Comparison of ENCODE assay signal across 10 mouse cellular contexts in the genomic region with DNA sequence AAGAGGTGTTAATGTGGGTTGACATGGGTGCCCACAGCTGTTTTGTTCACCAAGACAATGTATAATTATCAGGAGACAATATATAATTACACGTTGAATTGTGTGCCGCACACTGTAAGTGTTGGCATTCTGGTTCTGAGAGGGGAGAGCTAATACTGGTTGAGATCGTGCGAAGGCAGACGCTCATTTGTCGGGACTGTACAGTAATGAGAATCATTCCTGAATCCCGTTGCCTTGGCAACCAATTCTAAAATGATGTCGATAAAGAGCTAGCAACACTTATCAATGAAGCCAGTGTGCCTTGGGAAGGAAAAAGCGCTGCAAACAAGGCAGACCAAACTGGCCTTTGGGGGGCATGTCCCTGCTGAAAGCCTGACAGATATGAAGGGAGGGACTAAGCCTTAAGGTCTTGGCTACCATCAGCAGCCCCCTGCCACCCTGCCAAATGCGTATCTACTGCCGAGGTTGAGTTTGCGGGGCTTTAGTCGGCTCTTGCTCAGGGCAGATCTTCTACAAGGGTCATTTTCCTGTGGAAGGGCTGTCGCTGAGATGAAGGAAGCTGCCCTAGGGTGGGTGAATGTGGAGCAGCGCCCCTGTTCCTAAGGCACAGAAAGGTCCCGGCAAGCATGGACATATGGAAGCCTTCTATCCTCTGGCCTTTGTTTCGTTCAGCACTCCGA. TPM values are rescaled to one million over a fixed set of nuclear protein-coding genes. Genes with fewer than 3 reads are reported as not detected.
A peak's percentile ranks its signal among the peaks of the same experiment; 100 is the strongest.
DNase-seq lines count a peak whose midpoint lies in the region; ATAC-seq lines count a peak whose summit lies in the region.
"Had no signal": no experiment of that assay in that cellular context is flagged by ENCODE, and none has a peak within 500 bp of the region (broad histone marks: within the 10 kb centered on the region; RNA-seq: fewer than 3 reads in every experiment).

No protein-coding gene starts in this region.

- H3K27me3 ChIP-seq in forebrain, embryonic 13.5 days = no peaks in the 10 kb centered on the region
- no peaks in the 10 kb centered on the region for H3K27me3 ChIP-seq in neural tube, embryonic 12.5 days (replicated peaks)
- H3K27me3 ChIP-seq: kidney, embryonic 15.5 days had no signal

- H3K4me1 ChIP-seq in forebrain, embryonic 13.5 days = peaks cover 39% of the 10 kb centered on the region
- peaks cover 11% of the 10 kb centered on the region for H3K4me1 ChIP-seq in neural tube, embryonic 12.5 days

- no peaks in the 10 kb centered on the region for H3K36me3 ChIP-seq in forebrain, embryonic 13.5 days (ENCODE audit: poor library complexity, severe bottlenecking)
- no peaks in the 10 kb centered on the region for H3K36me3 ChIP-seq in neural tube, embryonic 12.5 days
- H3K36me3 ChIP-seq: kidney, embryonic 15.5 days had no signal

- no peak overlapping the region for H3K4me3 ChIP-seq in forebrain, embryonic 13.5 days
- no peak overlapping the region for H3K4me3 ChIP-seq in neural tube, embryonic 12.5 days
- H3K4me3 ChIP-seq: kidney, embryonic 15.5 days had no signal

- intact Hi-C loops in heart, postnatal 36 days (cut with DNase I) = no loop called here

- peak; percentile 13 to 40 for DNase-seq in frontal cortex, postnatal 36 days (ENCODE audit: low spot score in 2 of 2)
- DNase-seq in frontal cortex, postnatal 10 days (ENCODE audit: low spot score in 2 of 2) = no peak
- peak; percentile 52 to 58 for DNase-seq in layer of hippocampus, adult 8-10 months (ENCODE audit: low spot score in 2 of 2)
- no peak for DNase-seq in adrenal gland, postnatal 4 days (ENCODE audit: low spot score in 2 of 2)
- DNase-seq in heart, postnatal 36 days = no peak
- DNase-seq in urinary bladder, postnatal 10 days (ENCODE audit: low spot score) = no peak
- DNase-seq: liver had no signal

- no peaks in the 10 kb centered on the region for H3K9me3 ChIP-seq in forebrain, embryonic 13.5 days (replicated peaks)
- H3K9me3 ChIP-seq in neural tube, embryonic 12.5 days = no peaks in the 10 kb centered on the region
- H3K9me3 ChIP-seq: kidney, embryonic 15.5 days had no signal

- H3K4me2 ChIP-seq in forebrain, embryonic 13.5 days = peak overlapping the region; percentile 11; the same call in 1 of the 2 replicates
- no peak overlapping the region for H3K4me2 ChIP-seq in neural tube, embryonic 12.5 days (replicated peaks)
- H3K4me2 ChIP-seq: kidney, embryonic 15.5 days had no signal

- ATAC-seq in forebrain, embryonic 13.5 days = peak; percentile 94
- ATAC-seq in neural tube, embryonic 12.5 days (ENCODE audit: low FRiP score, low read depth) = peak; percentile 65

- WGBS in forebrain, embryonic 13.5 days = 52% methylated on average over 18 of the region's 18 CpGs
- 73% methylated on average over 18 of the region's 18 CpGs for WGBS in neural tube, embryonic 12.5 days

- H3K9ac ChIP-seq in forebrain, embryonic 13.5 days = no peak overlapping the region
- H3K9ac ChIP-seq in neural tube, embryonic 12.5 days = no peak overlapping the region
- H3K9ac ChIP-seq: kidney, embryonic 15.5 days had no signal

- H3K27ac ChIP-seq in forebrain, embryonic 13.5 days = peak overlapping the region; percentile 62
- 0 out of 2 replicates have a peak overlapping the region, but pooled peaks have one; percentile 21 for H3K27ac ChIP-seq in neural tube, embryonic 12.5 days
- H3K27ac ChIP-seq: kidney, embryonic 15.5 days had no signal

RNA-seq across cellular contexts. Expression of a gene that starts 47.0 kb away (rescaled TPM):
- polyA plus RNA-seq in forebrain, embryonic 13.5 days (2015; fragmentation: Nextera tagmentation; extraction: Ambion mirVana) = 21.1 and 22.3 TPM in 2 replicates
- 10 to 100 TPM; 62.3 to 64.6 (median 63.1) TPM for total RNA-seq in layer of hippocampus, adult 8-10 months (2022)
- polyA plus RNA-seq in neural tube, embryonic 12.5 days (2016; fragmentation: Nextera tagmentation; extraction: Ambion mirVana) = 40.6 and 43.8 TPM in 2 replicates
- 1 to 10 TPM in 1 of 2 experiments, under 1 TPM in 1; 0.87 to 1.1 TPM for total RNA-seq in adrenal gland, postnatal 4 days (2021)
- under 1 TPM in 1 of 2 experiments, not detected in 1; 0.22 TPM for total RNA-seq in heart, postnatal 36 days (2021)

Comparison
In these comparisons a context has a peak if more than half of its experiments do, and no peak if none do; other contexts are left out.
1. DNase-seq: peak in frontal cortex, postnatal 36 days (2 of 2) and layer of hippocampus, adult 8-10 months (2 of 2); none in frontal cortex, postnatal 10 days (0 of 2), adrenal gland, postnatal 4 days (0 of 2), heart, postnatal 36 days (0 of 2) and urinary bladder, postnatal 10 days (single experiment).
2. RNA of a gene that starts 47.0 kb away (total RNA-seq): 62.3 to 64.6 TPM in layer of hippocampus, adult 8-10 months; 0.87 to 1.1 TPM in adrenal gland, postnatal 4 days and 0.22 TPM in heart, postnatal 36 days; every median in the first group is over 10 times any median in the second.